ENCODE assay signal across 8 mouse cellular contexts in the genomic region with DNA sequence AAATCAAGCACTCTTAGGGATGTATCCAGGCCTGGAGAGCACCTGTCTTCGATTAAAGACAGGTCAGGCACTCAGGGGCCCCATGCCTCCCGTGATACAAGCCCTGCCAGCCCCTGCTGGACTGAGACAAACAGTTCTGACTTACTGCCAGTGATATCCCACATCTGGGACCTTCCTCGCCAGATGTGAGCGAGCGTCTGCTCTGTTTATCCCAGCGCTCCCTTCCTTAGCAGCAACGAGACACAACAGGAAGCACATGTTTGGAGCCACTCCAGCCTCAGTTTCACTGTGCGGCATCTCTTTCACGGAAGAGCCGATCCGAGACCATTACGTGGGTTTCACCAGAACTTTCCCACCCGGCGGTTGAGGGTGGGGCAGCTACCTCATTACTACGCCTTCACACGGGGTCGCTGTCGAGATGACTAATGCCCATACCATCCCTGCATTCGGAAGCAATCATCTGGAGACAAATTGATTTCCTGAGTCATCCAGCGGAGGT. TPM values are rescaled to one million over a fixed set of nuclear protein-coding genes. Genes with fewer than 3 reads are reported as not detected.
DNase-seq lines count a peak whose midpoint lies in the region; ATAC-seq and TF ChIP-seq lines count a peak whose summit lies in the region.

No protein-coding gene starts in this region.

- no peaks in the 10 kb centered on the region for H3K36me3 ChIP-seq in hindbrain, postnatal 0 days (ENCODE audit: insufficient read depth, low read length)
- H3K36me3 ChIP-seq in lung, embryonic 16.5 days (ENCODE audit: control insufficient read depth, insufficient read depth, low read length): no peaks in the 10 kb centered on the region
- H3K36me3 ChIP-seq in stomach, embryonic 14.5 days (ENCODE audit: control insufficient read depth, insufficient read depth, low read length): no peaks in the 10 kb centered on the region

- 0 out of 2 replicates have a peak overlapping the region, but pooled peaks have one; percentile 10 for H3K4me3 ChIP-seq in hindbrain, postnatal 0 days (ENCODE audit: low read length)
- H3K4me3 ChIP-seq in lung, embryonic 16.5 days (ENCODE audit: low read length): peak overlapping the region; percentile 44
- peak overlapping the region; percentile 21; the same call in 1 of the 2 replicates for H3K4me3 ChIP-seq in stomach, embryonic 14.5 days (ENCODE audit: low read depth, low read length)

- no peak overlapping the region for H3K27ac ChIP-seq in hindbrain, postnatal 0 days
- H3K27ac ChIP-seq in lung, embryonic 16.5 days (ENCODE audit: low read length): peak overlapping the region; percentile 28
- peak overlapping the region; percentile 82 for H3K27ac ChIP-seq in stomach, embryonic 14.5 days (ENCODE audit: low read length)

- no peak for TF ChIP-seq POLR2A in brain, embryonic 14.5 days (IDR thresholded peaks at IDR 0.05; ENCODE audit: borderline replicate concordance, extremely low read depth, insufficient read depth, insufficient read length, poor library complexity, severe bottlenecking)

- H3K27me3 ChIP-seq in hindbrain, postnatal 0 days (ENCODE audit: insufficient read depth, low read length): no peaks in the 10 kb centered on the region
- H3K27me3 ChIP-seq in lung, embryonic 16.5 days (ENCODE audit: control insufficient read depth, insufficient read depth, low read depth, low read length): no peaks in the 10 kb centered on the region
- no peaks in the 10 kb centered on the region for H3K27me3 ChIP-seq in stomach, embryonic 14.5 days (ENCODE audit: control insufficient read depth, insufficient read depth, low read length)

- H3K9me3 ChIP-seq in hindbrain, postnatal 0 days (ENCODE audit: low read length): no peaks in the 10 kb centered on the region
- H3K9me3 ChIP-seq in lung, embryonic 16.5 days (ENCODE audit: control insufficient read depth, low read length): no peaks in the 10 kb centered on the region
- no peaks in the 10 kb centered on the region for H3K9me3 ChIP-seq in stomach, embryonic 14.5 days (ENCODE audit: control insufficient read depth, low read depth, low read length)

- H3K4me2 ChIP-seq in hindbrain, postnatal 0 days (ENCODE audit: low read depth, low read length): peak overlapping the region; percentile 45
- peak overlapping the region; percentile 56 for H3K4me2 ChIP-seq in lung, embryonic 16.5 days (ENCODE audit: low read depth, low read length)
- H3K4me2 ChIP-seq in stomach, embryonic 14.5 days (replicated peaks; ENCODE audit: low read depth, low read length): peak overlapping the region; percentile 30

- peaks cover 11% of the 10 kb centered on the region; the same call in 1 of the 2 replicates for H3K4me1 ChIP-seq in hindbrain, postnatal 0 days (ENCODE audit: insufficient read depth, low read length)
- H3K4me1 ChIP-seq in lung, embryonic 16.5 days (replicated peaks; ENCODE audit: control insufficient read depth, insufficient read depth, low read length): peaks cover 22% of the 10 kb centered on the region
- peaks cover 23% of the 10 kb centered on the region for H3K4me1 ChIP-seq in stomach, embryonic 14.5 days (ENCODE audit: control insufficient read depth, insufficient read depth, low read length)

- no peak for TF ChIP-seq CTCF in brain, embryonic 14.5 days (IDR thresholded peaks at IDR 0.05; ENCODE audit: borderline replicate concordance, extremely low read depth, insufficient read depth, insufficient read length)
- no peak; the same call in 1 of the 2 replicates for TF ChIP-seq CTCF in hindbrain, postnatal 0 days (IDR thresholded peaks at IDR 0.05; ENCODE audit: low read depth)

- 22% methylated on average over 20 of the region's 20 CpGs for WGBS in hindbrain, postnatal 0 days
- 18% methylated on average over 20 of the region's 20 CpGs for WGBS in lung, embryonic 16.5 days
- 13% methylated on average over 20 of the region's 20 CpGs for WGBS in stomach, embryonic 14.5 days

- DNase-seq in 3T3-L1 (ENCODE audit: low read depth, low spot score): peak; percentile 98
- peak; percentile 49 for DNase-seq in brain, embryonic 14.5 days (ENCODE audit: low read depth)
- peak; percentile 57 for DNase-seq in gastrocnemius, postnatal 25 days
- peak; percentile 32 for DNase-seq in hindbrain, postnatal 0 days (ENCODE audit: low spot score)
- no peak for DNase-seq in layer of hippocampus, postnatal 25 days (ENCODE audit: extremely low spot score in 1 of 2, low spot score in 1 of 2)
- DNase-seq in cerebellum, postnatal 25 days: no peak

- peak; percentile 19; the same call in 1 of the 2 replicates for ATAC-seq in hindbrain, postnatal 0 days
- peak; percentile 87 for ATAC-seq in lung, embryonic 16.5 days (ENCODE audit: low read depth)
- peak; percentile 39; the same call in 1 of the 2 replicates for ATAC-seq in stomach, embryonic 14.5 days (ENCODE audit: insufficient number of reproducible peaks, insufficient read depth, low FRiP score, low read depth)

- no peak overlapping the region for H3K9ac ChIP-seq in hindbrain, postnatal 0 days (replicated peaks; ENCODE audit: low read length)
- H3K9ac ChIP-seq in lung, embryonic 16.5 days (ENCODE audit: low read length): no peak overlapping the region
- no peak overlapping the region for H3K9ac ChIP-seq in stomach, embryonic 14.5 days (replicated peaks; ENCODE audit: low read depth, low read length)

RNA-seq across cellular contexts. Expression of gene F2rl1, which starts 23.3 kb away (rescaled TPM):
- polyA plus RNA-seq in brain, embryonic 14.5 days (2012; rRNA removed): 0.43 and 0.44 TPM in 2 replicates
- under 1 TPM; 0.56 to 0.99 TPM for total RNA-seq in gastrocnemius, postnatal 25 days (2021)
- 0.37 TPM in 1 of 2 replicates, not detected in the other for total RNA-seq in hindbrain, postnatal 0 days (2014; rRNA removed)
- polyA plus RNA-seq in hindbrain, postnatal 0 days (2015; fragmentation: Nextera tagmentation; extraction: Ambion mirVana): 0.10 TPM in 1 of 2 replicates, not detected in the other
- 5.5 and 5.8 TPM in 2 replicates for polyA plus RNA-seq in lung, embryonic 16.5 days (2015; fragmentation: Nextera tagmentation; extraction: Ambion mirVana)
- polyA plus RNA-seq in stomach, embryonic 14.5 days (2014; fragmentation: Nextera tagmentation; extraction: Ambion mirVana): 11.4 and 13.8 TPM in 2 replicates
- under 1 TPM; 0.12 to 0.22 TPM for total RNA-seq in layer of hippocampus, postnatal 25 days (2021)

Comparison
In these comparisons a context has a peak if more than half of its experiments do, and no peak if none do; other contexts are left out.
1. DNase-seq: peak in 3T3-L1 (single experiment), brain, embryonic 14.5 days (single experiment), gastrocnemius, postnatal 25 days (single experiment) and hindbrain, postnatal 0 days (single experiment); none in layer of hippocampus, postnatal 25 days (0 of 2) and cerebellum, postnatal 25 days (0 of 2).
2. ATAC-seq: peak in every context shown above with its lines; median percentile 87 in lung, embryonic 16.5 days; 39 in stomach, embryonic 14.5 days; 19 in hindbrain, postnatal 0 days.
3. Peak in every context shown above with its lines, with median percentiles within 50 percentile points of each other: H3K4me2 ChIP-seq and H3K4me3 ChIP-seq.